Mouse (Mus musculus) ES-E14 (cell line): ENCODE measurements around the gene Erc1.

Experiments used
- MAFK ChIP-seq: IDR thresholded peaks from 2 replicates; pipeline ENCODE4 v1.6.1; 2014; ENCODE audit warnings: mild to moderate bottlenecking, low read depth, low read length, inconsistent platforms; ENCODE audit not compliant: insufficient read depth
- ZNF384 ChIP-seq: IDR thresholded peaks from 2 replicates; pipeline ENCODE4 v1.6.1; 2012; ENCODE audit warnings: low read depth, low read length, inconsistent platforms

DNA sequence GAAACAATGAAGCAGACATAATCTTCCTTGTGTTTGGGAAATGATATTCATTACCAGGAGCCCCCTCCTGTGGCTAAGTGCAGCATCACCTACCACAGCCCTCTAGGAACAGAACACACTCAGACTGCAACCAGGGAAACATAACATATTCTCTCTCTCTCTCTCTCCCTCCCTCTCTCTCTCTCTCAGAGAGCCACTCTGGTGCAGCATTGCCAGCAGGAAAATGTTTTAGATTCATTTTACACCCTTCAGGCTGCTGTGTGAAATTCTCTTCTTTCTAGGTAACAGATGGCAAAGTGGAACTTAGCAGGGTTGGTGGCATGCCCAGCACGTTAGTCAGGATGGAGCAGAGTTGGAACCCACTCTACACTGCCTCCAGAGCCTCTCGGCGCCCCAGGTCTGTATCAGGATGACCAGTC, 326.5 kb downstream of the Erc1 start:
- TF ChIP-seq ZNF384 (no peak), MAFK (no peak)
